In the genomic region with DNA sequence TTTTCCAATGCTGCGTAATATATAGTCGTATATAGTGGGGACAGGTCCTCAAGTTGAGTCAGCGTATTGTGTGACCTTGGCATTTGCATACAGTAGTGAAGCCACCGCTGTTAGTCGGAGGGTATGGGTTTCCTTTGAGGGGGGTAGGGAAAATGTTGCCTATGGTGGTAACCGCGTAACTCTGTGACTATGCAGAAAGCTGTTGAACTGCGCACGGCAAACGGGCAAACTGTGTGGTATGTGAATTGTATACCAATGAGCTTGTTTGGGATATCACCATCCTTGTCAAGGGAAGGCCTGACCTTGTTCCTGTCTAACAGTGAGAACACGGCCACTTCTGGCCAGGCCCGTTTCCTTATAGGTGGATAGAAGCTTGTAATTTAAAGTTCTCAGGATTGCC, we compare ENCODE assay signal across 28 mouse cellular contexts. TPM values are rescaled to one million over a fixed set of nuclear protein-coding genes. Genes with fewer than 3 reads are reported as not detected.
DNase-seq lines count a peak whose midpoint lies in the region; ATAC-seq and TF ChIP-seq lines count a peak whose summit lies in the region.
"Had no signal": no experiment of that assay in that cellular context is flagged by ENCODE, and none has a peak within 500 bp of the region (broad histone marks: within the 10 kb centered on the region; RNA-seq: fewer than 3 reads in every experiment).

No protein-coding gene starts in this region.

- H3K4me1 ChIP-seq in bone marrow, adult 2 months (ENCODE audit: control insufficient read depth, insufficient read depth, low read length), result no peaks in the 10 kb centered on the region; the same call in 1 of the 2 replicates
- peaks cover 5% of the 10 kb centered on the region; the same call in 1 of the 2 replicates for H3K4me1 ChIP-seq in hindbrain, embryonic 13.5 days (replicated peaks)
- H3K4me1 ChIP-seq: midbrain, embryonic 15.5 days had no signal

- TF ChIP-seq CTCF in bone marrow, adult 2 months (IDR thresholded peaks at IDR 0.05; ENCODE audit: control insufficient read depth, insufficient read depth, low read length), result no peak

- no peak overlapping the region for H3K4me2 ChIP-seq in hindbrain, embryonic 13.5 days
- H3K4me2 ChIP-seq: embryonic facial prominence, embryonic 12.5 days; heart, embryonic 13.5 days; hindbrain, embryonic 12.5 days; limb, embryonic 13.5 days; liver, embryonic 11.5 days; lung, embryonic 15.5 days; midbrain, embryonic 15.5 days had no signal

- DNase-seq in CD4-positive helper T cell, adult 2 months (ENCODE audit: low read depth, low spot score), result peak; percentile 76
- DNase-seq in CD4-positive, CD25-positive, alpha-beta regulatory T cell, adult 2 months (ENCODE audit: low read depth, low spot score), result peak; percentile 73
- peak; percentile 30 for DNase-seq in thymus, postnatal 0 days (ENCODE audit: low spot score)
- DNase-seq in embryo, embryonic 10.5 days (ENCODE audit: low spot score), result no peak
- DNase-seq in cerebellum, postnatal 4 days (ENCODE audit: low spot score in 2 of 2), result no peak
- DNase-seq: adrenal gland, adult 2 months; adrenal gland, postnatal 36 days; cerebellum, adult 2 months; cerebellum, postnatal 14 days; gastrocnemius, adult 2 months; heart, postnatal 10 days; kidney, adult 11 months; kidney, postnatal 25 days; retina, postnatal 1 day; right cerebral cortex, postnatal 14 days had no signal

- H3K9me3 ChIP-seq in hindbrain, embryonic 13.5 days, result no peaks in the 10 kb centered on the region
- H3K9me3 ChIP-seq: embryonic facial prominence, embryonic 12.5 days; heart, embryonic 13.5 days; hindbrain, embryonic 12.5 days; limb, embryonic 13.5 days; lung, embryonic 15.5 days; midbrain, embryonic 10.5 days; midbrain, embryonic 15.5 days had no signal

- no peak for ATAC-seq in hindbrain, embryonic 13.5 days (ENCODE audit: low FRiP score)
- ATAC-seq: forebrain, embryonic 16.5 days; midbrain, embryonic 15.5 days had no signal

- no peak for TF ChIP-seq POLR2A in bone marrow, adult 2 months (IDR thresholded peaks at IDR 0.05; ENCODE audit: borderline replicate concordance, control insufficient read depth, low read depth, low read length)

- no peak overlapping the region for H3K9ac ChIP-seq in hindbrain, embryonic 13.5 days
- H3K9ac ChIP-seq: embryonic facial prominence, embryonic 12.5 days; heart, embryonic 13.5 days; hindbrain, embryonic 12.5 days; limb, embryonic 13.5 days; lung, embryonic 15.5 days; midbrain, embryonic 15.5 days had no signal

- no peaks in the 10 kb centered on the region for H3K36me3 ChIP-seq in hindbrain, embryonic 13.5 days
- H3K36me3 ChIP-seq: embryonic facial prominence, embryonic 12.5 days; heart, embryonic 13.5 days; hindbrain, embryonic 12.5 days; limb, embryonic 13.5 days; lung, embryonic 15.5 days; midbrain, embryonic 10.5 days; midbrain, embryonic 15.5 days had no signal

- H3K27me3 ChIP-seq in hindbrain, embryonic 13.5 days, result no peaks in the 10 kb centered on the region
- H3K27me3 ChIP-seq: embryonic facial prominence, embryonic 12.5 days; heart, embryonic 13.5 days; hindbrain, embryonic 12.5 days; limb, embryonic 13.5 days; lung, embryonic 15.5 days; midbrain, embryonic 15.5 days had no signal

- H3K4me3 ChIP-seq in bone marrow, adult 2 months (replicated peaks; ENCODE audit: control insufficient read depth, low read depth, low read length), result peak overlapping the region; percentile 18
- no peak overlapping the region for H3K4me3 ChIP-seq in hindbrain, embryonic 13.5 days
- H3K4me3 ChIP-seq: embryonic facial prominence, embryonic 12.5 days; gastrocnemius, adult 2 months; heart, adult 2 months; heart, embryonic 13.5 days; hindbrain, embryonic 12.5 days; limb, embryonic 13.5 days; lung, embryonic 15.5 days; midbrain, embryonic 10.5 days; midbrain, embryonic 15.5 days had no signal

- WGBS in bone marrow, adult 2 months, result 83% methylated on average over 12 of the region's 12 CpGs
- 93% methylated on average over 12 of the region's 12 CpGs for WGBS in hindbrain, embryonic 13.5 days

- no peak overlapping the region for H3K27ac ChIP-seq in bone marrow, adult 2 months (ENCODE audit: control insufficient read depth, insufficient read depth, low read depth, low read length, poor library complexity)
- no peak overlapping the region for H3K27ac ChIP-seq in hindbrain, embryonic 13.5 days
- H3K27ac ChIP-seq: embryonic facial prominence, embryonic 12.5 days; gastrocnemius, adult 2 months; heart, adult 2 months; heart, embryonic 13.5 days; hindbrain, embryonic 12.5 days; limb, embryonic 13.5 days; lung, embryonic 15.5 days; midbrain, embryonic 10.5 days; midbrain, embryonic 15.5 days had no signal

RNA-seq across cellular contexts. Expression of a gene that starts 1.9 kb away (rescaled TPM):
- polyA plus RNA-seq in bone marrow, adult 2 months (2011; ENCODE audit: insufficient read depth, insufficient read length, low replicate concordance, missing spikeins), result 10.9 and 29.0 TPM in 2 replicates
- polyA plus RNA-seq in thymus, postnatal 0 days (2015; fragmentation: Nextera tagmentation; extraction: Ambion mirVana), result 236 and 256 TPM in 2 replicates
- polyA plus RNA-seq in hindbrain, embryonic 13.5 days (2015; fragmentation: Nextera tagmentation; extraction: Ambion mirVana), result 0.17 TPM in 1 of 2 replicates, not detected in the other
- polyA plus RNA-seq: embryonic facial prominence, embryonic 12.5 days; heart, embryonic 13.5 days; hindbrain, embryonic 12.5 days; kidney, embryonic 14.5 days; limb, embryonic 13.5 days; liver, embryonic 11.5 days; midbrain, embryonic 15.5 days had no signal

Comparison
In these comparisons a context has a peak if more than half of its experiments do, and no peak if none do; other contexts are left out.
1. DNase-seq: peak in CD4-positive helper T cell, adult 2 months (single experiment), CD4-positive, CD25-positive, alpha-beta regulatory T cell, adult 2 months (single experiment) and thymus, postnatal 0 days (single experiment); none in embryo, embryonic 10.5 days (single experiment) and cerebellum, postnatal 4 days (0 of 2).
2. RNA of a gene that starts 1.9 kb away (polyA plus RNA-seq): 236 to 256 TPM in thymus, postnatal 0 days and 10.9 to 29.0 TPM in bone marrow, adult 2 months; 0.17 TPM in hindbrain, embryonic 13.5 days; every median in the first group is over 10 times any median in the second.